Mouse (Mus musculus) MN1 (cell line): Measurements from ENCODE around the gene Atp2c2.

Experiments
- DNase-seq: peaks from one replicate; pipeline ENCODE4 v3.0.0-alpha.2; 2016; ENCODE audit warnings: low spot score

Atp2c2 gene

DNA sequence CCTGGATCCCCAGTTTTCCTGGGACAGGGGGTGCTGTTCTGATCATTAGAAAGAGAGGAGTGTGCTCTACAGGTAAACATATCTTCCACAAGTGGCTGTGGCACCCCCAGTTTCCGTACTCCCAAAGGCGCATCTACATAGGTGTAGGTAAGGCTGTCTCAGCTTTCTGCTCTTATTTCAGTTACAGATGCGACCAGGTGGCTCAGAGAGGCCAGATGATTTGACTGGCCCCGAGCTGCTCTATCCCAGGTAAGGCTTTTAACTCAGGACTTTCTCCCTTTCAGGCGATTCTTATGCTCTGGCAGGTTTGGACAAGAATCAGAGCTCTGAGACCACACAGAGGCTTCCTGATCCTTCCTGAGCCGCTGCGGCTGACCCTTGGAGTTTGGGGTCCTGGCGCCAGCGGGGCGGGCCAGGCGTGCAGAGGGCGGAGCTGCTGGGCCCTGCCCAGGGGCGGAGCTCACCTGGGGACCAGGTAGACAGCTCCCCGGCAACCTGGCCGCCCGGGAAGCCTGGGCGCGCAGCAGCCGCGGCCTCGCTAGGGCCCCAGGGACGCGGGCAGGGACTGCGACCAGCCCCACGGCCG is at the start of gene Atp2c2:
Gene Atp2c2 (plus strand): TSS at position 461 of the 586 bp plus-strand sequence.
- no peak for DNase-seq

DNA sequence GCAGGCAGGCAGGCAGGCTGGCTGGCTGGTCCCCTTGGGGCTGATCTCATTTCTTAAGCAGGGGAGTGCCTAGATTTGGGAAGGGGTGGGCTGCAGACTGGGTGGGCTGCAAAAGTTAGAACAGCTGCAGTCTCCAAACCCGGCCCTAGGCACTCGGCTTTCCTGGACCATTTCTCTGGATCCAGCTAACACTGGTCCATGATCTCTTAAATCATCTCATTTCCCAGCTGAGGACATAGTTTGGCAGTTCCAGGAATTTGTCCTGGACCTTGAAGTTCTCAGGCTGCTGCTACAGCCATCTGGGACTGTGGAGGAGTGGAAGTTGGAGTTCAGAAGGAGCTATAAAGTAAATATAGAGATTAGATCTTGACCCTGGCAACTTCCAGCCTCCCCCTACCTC is 48.5 kb upstream of the Atp2c2 start:
- no peak for DNase-seq

DNA sequence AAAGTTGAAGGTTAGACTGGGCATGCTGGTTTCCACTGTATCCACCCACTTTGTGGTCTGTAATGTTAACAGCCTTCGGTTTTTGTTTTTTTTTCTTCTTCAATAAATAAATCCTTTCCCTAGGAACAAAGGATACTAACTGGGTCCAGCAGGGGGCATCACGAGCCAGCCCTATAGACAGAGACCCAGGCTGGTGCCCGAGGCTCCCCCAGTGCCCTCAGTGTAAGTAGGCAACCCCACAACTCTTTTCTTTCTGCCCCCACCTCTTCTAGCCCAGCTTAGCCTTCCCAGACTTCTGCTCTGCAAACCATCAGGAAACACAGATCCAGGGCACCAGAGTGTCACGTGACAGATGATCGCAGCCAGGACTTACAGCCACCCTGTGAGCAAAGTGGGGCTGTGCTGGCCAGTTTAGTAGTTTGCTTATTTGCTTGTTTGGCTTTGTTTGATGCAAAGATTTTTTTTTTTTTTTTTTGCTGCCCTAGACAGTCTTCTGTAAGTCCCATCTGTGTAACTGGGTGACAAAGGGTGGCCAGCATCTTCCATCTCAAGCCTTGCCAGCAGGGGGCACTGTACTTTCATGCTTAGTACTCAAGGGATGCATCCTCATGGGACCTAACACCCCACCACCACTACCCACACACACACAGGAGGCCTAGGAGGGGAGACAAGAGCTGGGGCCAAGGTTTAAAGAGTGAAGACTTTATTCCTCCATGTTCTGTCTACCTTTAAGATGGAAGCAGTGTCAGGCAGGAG is 42.9 kb upstream of the Atp2c2 start:
- peak; percentile 58 for DNase-seq

- peak; percentile 91 for DNase-seq
These were observed 38.7 kb upstream of the Atp2c2 start for GRCm38 (mm10) chr8:119661081-119661480.

DNA sequence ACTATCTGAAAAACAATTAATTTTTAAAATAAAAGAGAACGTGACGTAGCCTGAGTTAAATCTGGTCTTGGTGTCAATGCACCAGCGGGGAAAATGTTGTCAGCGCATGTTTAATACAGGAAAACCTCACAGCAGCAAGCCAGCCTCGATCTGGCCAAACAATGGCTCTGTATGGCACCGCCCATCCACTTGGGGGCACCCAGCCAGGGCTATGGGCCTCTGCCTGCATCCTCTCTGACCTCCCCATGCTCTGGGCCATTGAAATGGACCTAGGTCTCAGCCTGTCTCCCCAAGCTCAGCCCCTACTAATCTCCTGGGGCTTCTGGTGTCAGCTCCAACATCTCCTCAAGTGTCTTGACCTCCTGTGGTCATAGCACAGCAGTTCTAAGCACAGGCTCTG is 37.9 kb upstream of the Atp2c2 start:
- no peak for DNase-seq

DNA sequence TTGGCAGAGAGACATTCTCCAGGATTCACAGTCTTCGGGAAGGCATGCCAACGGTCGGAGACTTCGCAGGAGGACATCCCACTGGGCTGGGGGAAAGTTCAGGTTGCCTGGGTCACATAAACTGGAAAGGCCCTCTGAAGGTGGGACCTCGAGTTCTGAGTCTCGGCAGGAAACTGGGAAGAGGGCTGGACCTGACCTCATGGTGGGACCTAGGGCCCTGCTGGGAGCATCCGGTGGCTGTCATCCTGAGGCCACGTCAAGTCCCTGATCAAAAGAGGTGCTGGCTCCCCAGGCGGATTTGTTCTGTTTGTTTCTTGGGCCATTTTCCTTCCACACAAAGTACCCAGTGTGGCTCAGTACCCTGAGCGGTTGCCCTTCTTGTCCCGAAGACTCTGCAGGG is 36.4 kb upstream of the Atp2c2 start:
- no peak for DNase-seq

GRCm38 (mm10) chr8:119665270-119665669 is 34.5 kb upstream of the Atp2c2 start:
- DNase-seq = peak; percentile 47

DNA sequence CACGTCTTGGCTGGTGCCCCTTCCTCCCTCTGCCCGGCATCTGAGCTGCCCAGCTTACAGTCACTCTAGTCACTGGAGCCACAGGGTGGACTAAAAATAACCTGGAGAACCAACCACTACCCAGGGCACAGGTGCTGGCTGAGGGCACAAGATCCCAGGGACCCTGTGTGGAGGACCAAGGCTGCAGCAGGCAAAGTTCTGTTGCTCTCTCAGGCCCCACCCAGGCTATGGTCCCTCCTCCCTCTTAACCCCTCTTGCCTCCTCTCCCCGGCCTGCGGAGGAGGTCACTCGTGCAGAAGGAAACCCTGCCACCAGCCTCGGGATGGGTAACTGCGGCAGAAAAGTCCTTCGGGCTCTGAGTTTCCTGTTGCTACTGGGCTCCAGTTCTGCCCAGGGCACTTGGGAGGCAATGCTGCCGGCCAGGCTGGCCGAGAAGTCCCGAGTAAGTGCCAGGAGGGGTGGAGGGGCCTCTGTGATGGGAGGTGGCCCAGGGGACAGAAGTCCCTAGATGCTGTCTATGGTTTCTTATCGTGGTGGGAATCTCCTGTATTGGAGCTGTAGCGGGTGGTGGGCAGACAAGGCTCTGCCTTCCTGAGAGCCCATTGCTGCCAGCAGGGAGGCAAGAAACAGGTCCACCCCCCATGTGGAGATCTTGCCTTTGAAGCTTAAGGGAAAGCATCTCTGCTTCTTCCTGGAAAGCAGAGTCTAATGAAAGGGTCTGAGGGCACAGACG is 33.4 kb upstream of the Atp2c2 start, which contains the start of gene Wfdc1:
Gene Wfdc1 (plus strand): TSS at position 147 of the 733 bp plus-strand sequence.
- DNase-seq = peak; percentile 67

DNA sequence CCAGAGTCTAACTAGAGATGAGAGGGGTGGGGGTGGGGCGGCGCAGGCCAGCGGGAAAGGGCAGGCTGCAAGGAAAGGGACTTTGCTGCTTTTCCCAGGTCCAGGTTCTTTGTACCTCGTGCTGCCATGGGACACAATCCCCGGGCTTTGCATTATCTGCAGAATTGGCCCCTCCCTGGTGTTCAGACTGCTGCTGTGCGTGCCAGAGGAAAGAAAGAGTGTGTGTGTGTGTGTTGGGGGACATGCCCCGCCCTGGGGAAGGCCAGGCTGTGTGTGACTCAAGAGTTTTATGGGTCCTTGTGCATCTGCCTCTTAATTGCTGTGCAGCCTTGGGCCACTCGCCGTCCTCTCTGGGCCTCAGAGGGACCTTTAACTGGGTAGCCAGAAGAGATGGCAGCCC is 31.4 kb upstream of the Atp2c2 start:
- DNase-seq = no peak

DNA sequence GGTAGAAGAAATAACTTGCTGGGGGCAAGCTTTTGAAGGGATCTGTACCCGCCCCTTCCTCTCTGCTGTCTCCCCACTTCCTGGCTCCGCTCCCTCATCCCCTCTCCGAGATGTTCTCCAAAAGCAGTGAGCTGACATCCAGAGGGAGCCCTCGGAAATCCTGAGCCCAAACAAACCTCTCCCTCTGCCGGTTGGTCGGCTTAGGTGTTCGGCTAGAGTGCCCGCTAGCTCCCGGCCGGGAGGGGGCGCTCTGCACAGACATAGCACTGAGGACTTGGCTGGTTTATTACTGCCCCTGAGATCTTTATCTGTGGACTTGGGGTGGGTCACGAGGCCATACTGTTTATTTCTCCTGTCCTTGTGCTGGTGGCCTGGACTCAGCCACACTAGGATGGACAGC is 30.5 kb upstream of the Atp2c2 start:
- no peak for DNase-seq

- peak; percentile 55 for DNase-seq
These were observed 29.3 kb upstream of the Atp2c2 start for GRCm38 (mm10) chr8:119670419-119671091.

- no peak for DNase-seq
These were observed 25.7 kb upstream of the Atp2c2 start for GRCm38 (mm10) chr8:119673976-119674555.

- no peak for DNase-seq
These were observed 24.4 kb upstream of the Atp2c2 start for GRCm38 (mm10) chr8:119675457-119675856.

GRCm38 (mm10) chr8:119676389-119676788 is 23.4 kb upstream of the Atp2c2 start:
- peak; percentile 97 for DNase-seq

- DNase-seq = no peak
These were observed 21.5 kb upstream of the Atp2c2 start for GRCm38 (mm10) chr8:119678138-119678843.

DNA sequence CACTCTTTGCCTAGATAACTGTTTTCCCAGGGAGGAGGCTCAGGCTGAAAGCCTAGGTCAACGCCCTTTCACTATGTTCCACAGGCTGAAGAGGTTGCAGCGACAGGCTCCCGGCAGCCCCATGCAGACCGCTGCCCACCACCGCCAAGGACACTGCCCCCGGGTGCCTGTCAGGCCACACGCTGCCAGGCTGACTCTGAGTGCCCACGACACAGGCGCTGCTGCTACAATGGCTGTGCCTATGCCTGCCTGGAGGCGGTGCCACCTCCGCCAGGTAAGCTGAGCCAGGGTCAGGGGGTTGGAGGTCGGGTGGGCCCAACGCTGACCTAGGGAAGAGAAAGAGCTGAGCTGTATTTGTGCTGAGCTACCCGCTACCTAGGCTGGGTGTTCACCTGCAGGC is 20.6 kb upstream of the Atp2c2 start:
- DNase-seq = no peak

DNA sequence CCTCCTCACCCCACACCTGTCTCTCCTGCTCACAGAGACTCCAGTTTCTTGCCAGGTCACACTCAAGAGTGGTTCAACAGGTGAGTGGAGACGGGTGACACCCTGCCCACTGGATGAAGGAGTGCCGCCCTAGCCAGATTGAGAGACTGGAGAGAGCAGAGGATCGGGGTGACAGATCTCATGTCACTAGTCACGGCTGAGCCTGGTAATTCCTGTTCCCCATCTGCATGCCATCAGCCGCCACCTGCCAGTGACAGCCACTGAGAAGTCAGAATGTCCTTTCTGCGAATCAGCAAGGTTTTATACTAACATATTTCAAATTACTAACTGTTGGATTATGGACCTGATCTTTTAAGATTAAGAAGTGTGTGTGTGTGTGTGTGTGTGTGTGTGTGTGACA is 9.2 kb upstream of the Atp2c2 start:
- DNase-seq = no peak

- no peak for DNase-seq
These were observed 7.8 kb upstream of the Atp2c2 start for GRCm38 (mm10) chr8:119691989-119692388.

GRCm38 (mm10) chr8:119694696-119695095 is 5.1 kb upstream of the Atp2c2 start:
- DNase-seq = no peak

- no peak for DNase-seq
These were observed 2.6 kb upstream of the Atp2c2 start for GRCm38 (mm10) chr8:119697163-119697562.

DNA sequence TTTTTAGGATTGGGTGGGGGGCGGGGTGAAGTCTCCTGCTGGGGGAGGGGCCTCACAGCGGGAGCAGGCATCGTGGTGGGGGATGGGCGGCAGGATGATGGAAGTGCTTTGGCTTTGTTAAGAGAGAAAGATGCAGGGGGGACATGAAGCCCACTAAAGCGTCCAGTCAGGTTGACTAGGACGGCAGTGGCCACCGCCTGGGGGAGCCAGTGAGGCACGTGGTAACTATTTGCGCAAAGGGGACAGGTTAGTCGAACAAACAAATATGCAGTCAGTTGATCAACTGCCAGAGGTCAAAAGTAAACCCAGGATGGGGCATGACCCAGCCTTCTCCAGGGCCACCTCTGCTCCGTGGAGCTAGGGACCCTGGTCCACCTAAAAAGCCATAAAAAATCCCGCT is 849 bp upstream of the Atp2c2 start:
- no peak for DNase-seq
